Mouse (Mus musculus) liver, adult 2 months (tissue): ENCODE results near the gene Uhrf2. TPM values are rescaled to one million over a fixed set of nuclear protein-coding genes. Genes with fewer than 3 reads are reported as not detected.

Experiments used
- DNase-seq: peaks from one replicate; pipeline ENCODE4 v3.0.0-alpha.2; 2011; ENCODE audit warnings: low read depth, low spot score; ENCODE audit errors: extremely low read depth
- H3K27ac ChIP-seq: fragments of 200-500 bp; replicated peaks from 2 replicates; pipeline ENCODE4 v1.5.1; 2012; ENCODE audit warnings: low read depth, mild to moderate bottlenecking, control low read depth, inconsistent platforms, low read length; ENCODE audit not compliant: insufficient read depth
- H3K27me3 ChIP-seq: fragments of 200-500 bp; 2 replicates; pipeline ENCODE4 v1.6.1; 2012; ENCODE audit warnings: mild to moderate bottlenecking, moderate library complexity, low read length, inconsistent platforms; ENCODE audit not compliant: control insufficient read depth, insufficient read depth
- H3K36me3 ChIP-seq: fragments of 200-500 bp; 2 replicates; pipeline ENCODE4 v1.6.1; 2012; ENCODE audit warnings: low read length, inconsistent platforms; ENCODE audit not compliant: control insufficient read depth, insufficient read depth
- H3K4me1 ChIP-seq: fragments of 200-500 bp; 2 replicates; pipeline ENCODE4 v1.6.1; 2011; ENCODE audit warnings: low read length; ENCODE audit not compliant: control insufficient read depth, insufficient read depth
- H3K4me3 ChIP-seq: fragments of 200-500 bp; 2 replicates; pipeline ENCODE4 v1.5.1; 2011; ENCODE audit warnings: low read depth, mild to moderate bottlenecking, control low read depth, low read length, moderate library complexity; ENCODE audit not compliant: insufficient read depth
- H3K79me2 ChIP-seq: fragments of 200-500 bp; 2 replicates; pipeline ENCODE4 v1.6.1; 2012; ENCODE audit warnings: inconsistent platforms, mild to moderate bottlenecking, low read length, moderate library complexity; ENCODE audit not compliant: control insufficient read depth, insufficient read depth
- H3K9ac ChIP-seq: fragments of 200-500 bp; 2 replicates; pipeline ENCODE4 v1.6.1; 2012; ENCODE audit warnings: low read depth, mild to moderate bottlenecking, control low read depth, inconsistent platforms, low read length
- CTCF ChIP-seq: fragments of 200-500 bp; IDR thresholded peaks from 2 replicates; pipeline ENCODE4 v1.5.1; 2011; ENCODE audit warnings: low read depth, low read length, control low read depth
- POLR2A ChIP-seq: fragments of 200-500 bp; IDR thresholded peaks from 2 replicates; pipeline ENCODE4 v1.6.1; 2011; ENCODE audit warnings: low read length, control low read depth; ENCODE audit not compliant: insufficient read depth; ENCODE audit errors: extremely low read depth
- WGBS: fragments of 180-500 bp; shearing (Covaris S2); methylation state at CpG from one replicate; pipeline ENCODE4 v1.1.7; 2018; 5-methylcytosine and 5-hydroxymethylcytosine counted together
- polyA plus RNA-seq: library from polyadenylated mRNA; depleted of rRNA; stranded (reverse); fragments of >200 nt; gene quantifications from 2 replicates; pipeline ENCODE4 v1.2.3, GENCODE M21; 2012; rRNA removed
- total RNA-seq: library from RNA; depleted of rRNA; stranded (reverse); fragments of >200 nt; gene quantifications from 2 replicates; pipeline ENCODE4 v1.2.3, GENCODE M21; 2014; rRNA removed

The Uhrf2 gene
- total RNA-seq (40.7 and 43.6 TPM in 2 replicates), polyA plus RNA-seq (16.4 and 21.8 TPM in 2 replicates)

- Histone ChIP-seq H3K27me3 (no peaks in the 10 kb centered on the region), H3K4me3 (peak within 1 kb of the TSS; percentile 91), H3K79me2 (peaks cover 25% of the 10 kb centered on the region), H3K9ac (peak within 1 kb of the TSS; percentile 87), H3K4me1 (peaks cover 16% of the 10 kb centered on the region), H3K27ac (peak within 1 kb of the TSS; percentile 83), H3K36me3 (no peaks in the 10 kb centered on the region)
- peak; percentile 83 for DNase-seq
- WGBS = 4% methylated on average over 74 of the region's 74 CpGs
- peak; percentile 55 for TF ChIP-seq POLR2A
- TF ChIP-seq CTCF = no peak
Observed at GRCm38 (mm10) chr19:30029894-30030635, at the start of gene Uhrf2. Gene Uhrf2, plus strand, starts transcription at chr19:30030513.

DNA sequence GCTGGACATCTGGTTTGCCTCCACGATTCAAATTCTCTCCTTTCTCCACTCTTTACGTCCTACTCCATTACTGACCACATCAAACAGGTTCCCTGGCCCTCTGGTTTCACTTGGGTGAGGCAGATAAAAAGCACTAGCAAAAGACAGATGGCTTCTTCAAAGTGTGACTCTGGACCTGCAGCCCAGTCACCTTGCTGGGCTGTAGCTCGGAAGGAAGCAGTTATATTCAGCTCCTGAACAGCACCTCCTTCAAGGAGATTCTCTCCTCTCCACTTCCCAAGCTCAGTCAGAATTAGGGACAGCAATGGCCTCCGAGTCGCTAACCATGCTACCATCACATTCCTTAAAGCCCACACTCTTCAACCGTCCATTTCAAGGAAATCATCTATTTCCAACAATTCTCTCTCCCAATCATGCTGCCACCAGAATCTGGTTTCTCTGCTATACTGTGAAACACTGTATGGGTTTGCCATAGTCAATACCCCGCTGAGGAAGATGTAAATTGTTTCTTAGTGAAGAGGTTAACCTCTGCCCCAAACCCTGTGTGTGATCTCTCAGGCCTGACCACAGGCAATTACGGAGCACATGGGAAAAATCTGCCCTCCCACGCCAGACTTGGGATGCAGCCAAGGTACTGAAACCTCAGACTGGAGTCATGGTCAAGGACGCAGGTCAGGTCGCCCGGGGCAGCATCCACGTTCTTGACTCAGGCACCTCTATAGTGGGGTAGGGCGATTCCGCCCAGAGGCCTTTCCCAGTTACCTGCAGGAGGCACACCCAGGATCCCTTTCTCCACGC lies 45.9 kb upstream of the Uhrf2 start:
- Histone ChIP-seq H3K36me3 (no peaks in the 10 kb centered on the region), H3K9ac (no peak overlapping the region), H3K4me1 (peaks cover 4% of the 10 kb centered on the region; the same call in 1 of the 2 replicates), H3K4me3 (no peak overlapping the region), H3K27ac (no peak overlapping the region), H3K79me2 (no peaks in the 10 kb centered on the region), H3K27me3 (no peaks in the 10 kb centered on the region)
- peak; percentile 70 for DNase-seq
- 64% methylated on average over 16 of the region's 16 CpGs for WGBS
- TF ChIP-seq CTCF = no peak

DNA sequence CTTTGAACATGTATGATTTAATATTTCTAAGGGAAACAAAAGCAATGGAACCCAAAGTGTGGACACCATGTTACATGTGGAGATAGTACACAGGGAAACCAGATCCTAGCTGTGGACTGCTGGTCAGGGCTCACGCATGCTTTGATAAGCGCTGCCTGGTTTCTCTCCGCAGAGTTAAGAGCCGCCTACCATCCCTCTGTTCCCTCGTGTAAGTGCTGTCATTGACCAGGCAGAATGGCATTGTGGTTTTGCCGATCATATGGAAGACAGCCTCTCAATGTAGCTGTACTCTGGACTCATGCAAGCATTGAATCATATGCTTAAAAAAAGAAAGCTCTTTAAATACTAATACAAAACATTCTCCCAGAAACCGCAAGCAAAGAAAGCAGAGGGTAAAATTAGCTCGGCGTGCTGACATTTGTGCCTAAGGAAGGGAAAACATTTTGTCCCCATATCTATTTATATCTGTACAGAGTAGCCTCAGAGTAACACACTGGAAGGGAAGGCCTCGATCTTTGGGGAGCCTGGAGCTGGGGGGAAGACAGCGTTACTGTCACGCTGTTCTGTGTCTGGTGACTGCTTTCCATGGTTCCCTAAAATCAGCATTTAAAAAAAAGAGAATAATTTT lies 43.7 kb upstream of the Uhrf2 start:
- Histone ChIP-seq H3K27ac (no peak overlapping the region), H3K36me3 (no peaks in the 10 kb centered on the region), H3K27me3 (no peaks in the 10 kb centered on the region), H3K4me3 (no peak overlapping the region), H3K9ac (no peak overlapping the region), H3K79me2 (no peaks in the 10 kb centered on the region), H3K4me1 (peaks cover 4% of the 10 kb centered on the region; the same call in 1 of the 2 replicates)
- TF ChIP-seq CTCF = no peak
- TF ChIP-seq POLR2A = no peak
- WGBS = 89% methylated on average over 12 of the region's 12 CpGs
- no peak for DNase-seq

- Histone ChIP-seq H3K36me3 (no peaks in the 10 kb centered on the region), H3K9ac (no peak overlapping the region)
- WGBS = 79% methylated on average over 12 of the region's 12 CpGs
Observed at GRCm38 (mm10) chr19:30000406-30001365, 29.6 kb upstream of the Uhrf2 start.

DNA sequence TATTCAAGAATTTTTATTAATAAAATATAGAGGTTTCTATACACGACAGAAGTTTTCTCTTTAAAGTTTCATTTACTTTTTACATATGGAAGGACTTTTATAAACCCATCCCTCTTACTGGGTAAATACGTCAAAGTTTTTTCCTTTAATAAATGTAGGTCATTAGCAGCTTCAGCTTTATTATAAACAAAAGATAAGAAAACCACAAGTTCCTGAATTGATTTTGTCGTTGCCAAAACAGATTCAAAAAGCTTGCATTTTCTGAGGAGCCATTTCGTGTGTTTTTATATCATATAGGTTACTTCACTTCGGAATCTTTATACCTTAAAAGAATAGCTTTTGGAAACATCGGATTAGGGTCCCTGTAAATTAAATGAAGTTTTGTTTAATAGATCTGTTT lies 28.8 kb upstream of the Uhrf2 start:
- no peaks in the 10 kb centered on the region for H3K4me1 ChIP-seq
- 77% methylated on average over 6 of the region's 6 CpGs for WGBS
- no peak for TF ChIP-seq CTCF
- no peak overlapping the region for H3K9ac ChIP-seq
- H3K79me2 ChIP-seq = no peaks in the 10 kb centered on the region
- no peak overlapping the region for H3K27ac ChIP-seq
- no peak for DNase-seq
- H3K4me3 ChIP-seq = no peak overlapping the region
- no peaks in the 10 kb centered on the region for H3K27me3 ChIP-seq
- no peaks in the 10 kb centered on the region for H3K36me3 ChIP-seq

More at GRCm38 (mm10) chr19:30000406-30001365, 29.6 kb upstream of the Uhrf2 start:
- TF ChIP-seq CTCF (no peak), POLR2A (no peak)
- Histone ChIP-seq H3K4me3 (no peak overlapping the region), H3K79me2 (no peaks in the 10 kb centered on the region), H3K27ac (no peak overlapping the region), H3K4me1 (no peaks in the 10 kb centered on the region), H3K27me3 (no peaks in the 10 kb centered on the region)
- no peak for DNase-seq
